In the genomic region with DNA sequence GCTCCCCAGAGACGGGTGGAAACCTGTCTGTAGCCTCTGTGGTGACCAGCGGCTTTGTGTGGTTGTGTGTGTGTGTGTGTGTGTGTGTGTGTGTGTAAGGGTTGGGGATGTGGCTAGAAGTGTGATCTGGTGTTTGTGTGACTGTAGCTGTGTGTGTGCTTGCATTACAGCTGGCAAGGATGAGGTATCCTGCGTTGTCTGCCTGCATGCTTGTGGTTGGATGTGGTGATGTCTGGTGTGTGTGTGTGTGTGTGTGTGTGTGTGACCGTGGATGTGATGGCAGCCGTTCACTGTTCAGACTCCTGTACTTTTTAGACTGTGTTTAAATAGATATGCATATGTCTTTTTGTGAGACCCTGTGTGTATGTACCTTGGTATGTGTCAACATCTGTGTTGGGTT, we compare ENCODE assay signal across 8 mouse cellular contexts. TPM values are rescaled to one million over a fixed set of nuclear protein-coding genes. Genes with fewer than 3 reads are reported as not detected.
DNase-seq lines count a peak whose midpoint lies in the region; ATAC-seq and TF ChIP-seq lines count a peak whose summit lies in the region.

No protein-coding gene starts in this region.

- peak overlapping the region; percentile 79 for H3K9ac ChIP-seq in kidney, embryonic 15.5 days
- no peak overlapping the region for H3K9ac ChIP-seq in liver, embryonic 14.5 days (replicated peaks)

- ATAC-seq in kidney, embryonic 15.5 days (replicated peaks; ENCODE audit: low FRiP score): 0 out of 2 replicates have a peak, but pooled peaks have one; percentile 0
- ATAC-seq in G1E (ENCODE audit: extremely low read depth, insufficient number of reproducible peaks, low FRiP score, poor library complexity, severe bottlenecking): no peak
- ATAC-seq in liver, embryonic 14.5 days (ENCODE audit: insufficient read depth): no peak

- WGBS in kidney, embryonic 15.5 days: 40% methylated on average over 5 of the region's 5 CpGs
- WGBS in forebrain, embryonic 10.5 days: 47% methylated on average over 5 of the region's 5 CpGs
- WGBS in liver, embryonic 14.5 days (ENCODE audit: insufficient replicate concordance): 51% methylated on average over 5 of the region's 5 CpGs

- 0 out of 2 replicates have a peak overlapping the region, but pooled peaks have one; percentile 67 for H3K27ac ChIP-seq in kidney, embryonic 15.5 days
- H3K27ac ChIP-seq in forebrain, embryonic 10.5 days: peak overlapping the region; percentile 94
- H3K27ac ChIP-seq in liver, embryonic 14.5 days: no peak overlapping the region

- H3K9me3 ChIP-seq in kidney, embryonic 15.5 days (replicated peaks): no peaks in the 10 kb centered on the region
- no peaks in the 10 kb centered on the region for H3K9me3 ChIP-seq in G1E (replicated peaks)
- no peaks in the 10 kb centered on the region for H3K9me3 ChIP-seq in forebrain, embryonic 10.5 days
- H3K9me3 ChIP-seq in liver, embryonic 14.5 days (ENCODE audit: control insufficient read depth, low read length): no peaks in the 10 kb centered on the region

- H3K4me3 ChIP-seq in kidney, embryonic 15.5 days (replicated peaks): peak overlapping the region; percentile 84
- H3K4me3 ChIP-seq in G1E (ENCODE audit: low read depth, low read length): peak overlapping the region; percentile 4; the same call in 1 of the 2 replicates
- H3K4me3 ChIP-seq in forebrain, embryonic 10.5 days: peak overlapping the region; percentile 92
- no peak overlapping the region for H3K4me3 ChIP-seq in liver, embryonic 14.5 days (ENCODE audit: insufficient read depth in 1 of 2, low read depth in 2 of 2, low read length in 2 of 2)

- H3K27me3 ChIP-seq in kidney, embryonic 15.5 days: no peaks in the 10 kb centered on the region
- peaks cover 10% of the 10 kb centered on the region; the same call in 1 of the 2 replicates for H3K27me3 ChIP-seq in G1E (ENCODE audit: insufficient read depth, low read length)
- peaks cover 13% of the 10 kb centered on the region; the same call in 1 of the 2 replicates for H3K27me3 ChIP-seq in forebrain, embryonic 10.5 days (ENCODE audit: poor library complexity, severe bottlenecking)
- H3K27me3 ChIP-seq in liver, embryonic 14.5 days (ENCODE audit: control insufficient read depth, insufficient read depth, low read length): no peaks in the 10 kb centered on the region

- peaks cover 39% of the 10 kb centered on the region for H3K4me1 ChIP-seq in kidney, embryonic 15.5 days
- peaks cover 43% of the 10 kb centered on the region for H3K4me1 ChIP-seq in G1E (ENCODE audit: insufficient read depth, low read depth, low read length)
- H3K4me1 ChIP-seq in forebrain, embryonic 10.5 days: peaks cover 65% of the 10 kb centered on the region
- peaks cover 0 to 4% of the 10 kb centered on the region in 2 experiments; a peak in 2 of 4 replicates for H3K4me1 ChIP-seq in liver, embryonic 14.5 days (replicated peaks; ENCODE audit: control insufficient read depth in 2 of 2, insufficient read depth in 2 of 2, low read length in 1 of 2)

- no peak for TF ChIP-seq CTCF in G1E (IDR thresholded peaks at IDR 0.05; ENCODE audit: low read depth, low read length)
- TF ChIP-seq CTCF in liver, embryonic 14.5 days (IDR thresholded peaks at IDR 0.05; ENCODE audit: low read depth): no peak

- no peak for DNase-seq in kidney, adult 11 months
- DNase-seq in G1E (ENCODE audit: low spot score): no peak
- peak; percentile 32 for DNase-seq in forebrain, embryonic 10.5 days (ENCODE audit: extremely low spot score, low spot score)
- no peak for DNase-seq in liver, embryonic 14.5 days (ENCODE audit: low read depth in 3 of 3, low spot score in 3 of 3)
- DNase-seq in embryo, embryonic 11 days: no peak
- no peak for DNase-seq in layer of hippocampus, postnatal 36 days
- no peak for DNase-seq in gastrocnemius, adult 8-10 months (ENCODE audit: low spot score in 2 of 2)

- peak overlapping the region; percentile 92 for H3K4me2 ChIP-seq in kidney, embryonic 15.5 days
- peak overlapping the region; percentile 99 for H3K4me2 ChIP-seq in liver, embryonic 14.5 days (ENCODE audit: low read depth)

- H3K36me3 ChIP-seq in kidney, embryonic 15.5 days: peaks cover 26% of the 10 kb centered on the region
- H3K36me3 ChIP-seq in G1E (replicated peaks): peaks cover 33% of the 10 kb centered on the region
- peaks cover 30% of the 10 kb centered on the region for H3K36me3 ChIP-seq in forebrain, embryonic 10.5 days (replicated peaks)
- no peaks in the 10 kb centered on the region for H3K36me3 ChIP-seq in liver, embryonic 14.5 days (replicated peaks; ENCODE audit: control insufficient read depth, insufficient read depth, low read depth)

- TF ChIP-seq EP300 in liver, embryonic 14.5 days (IDR thresholded peaks at IDR 0.05; ENCODE audit: low read depth): no peak

RNA-seq across cellular contexts. Expression of gene Numbl, which starts 1.5 kb away (rescaled TPM):
- polyA plus RNA-seq in kidney, embryonic 15.5 days (2015; fragmentation: Nextera tagmentation; extraction: Ambion mirVana): 15.3 and 18.5 TPM in 2 replicates
- 2.9 and 4.5 TPM in 2 replicates for total RNA-seq in G1E (2014; fragmentation: Nextera tagmentation)
- total RNA-seq in G1E (2017): 1.3 and 1.6 TPM in 2 replicates
- 5.7 TPM in 2 replicates for polyA plus RNA-seq in G1E (2012)
- 13.6 and 15.6 TPM in 2 replicates for polyA plus RNA-seq in forebrain, embryonic 10.5 days (2016; fragmentation: Nextera tagmentation; extraction: Ambion mirVana)
- polyA plus RNA-seq in liver, embryonic 14.5 days (2012; rRNA removed): 1.9 and 2.1 TPM in 2 replicates
- 0.72 and 0.83 TPM in 2 replicates for polyA plus RNA-seq in liver, embryonic 14.5 days (2014; fragmentation: Nextera tagmentation; extraction: Ambion mirVana)
- 100 to 1,000 TPM; 137 to 144 TPM for total RNA-seq in layer of hippocampus, postnatal 36 days (2021)
- 1 to 10 TPM; 1.5 to 3.4 (median 2.2) TPM for total RNA-seq in gastrocnemius, adult 8-10 months (2022)

RNA-seq across cellular contexts. Expression of gene Coq8b, which starts 26.9 kb away (rescaled TPM):
- 20.9 and 23.1 TPM in 2 replicates for polyA plus RNA-seq in kidney, embryonic 15.5 days (2015; fragmentation: Nextera tagmentation; extraction: Ambion mirVana)
- total RNA-seq in G1E (2014; fragmentation: Nextera tagmentation): 19.3 and 30.4 TPM in 2 replicates
- total RNA-seq in G1E (2017): 25.3 and 25.5 TPM in 2 replicates
- polyA plus RNA-seq in G1E (2012): 62.2 and 65.3 TPM in 2 replicates
- polyA plus RNA-seq in forebrain, embryonic 10.5 days (2016; fragmentation: Nextera tagmentation; extraction: Ambion mirVana): 24.1 and 24.4 TPM in 2 replicates
- 9.3 and 12.4 TPM in 2 replicates for polyA plus RNA-seq in liver, embryonic 14.5 days (2012; rRNA removed)
- polyA plus RNA-seq in liver, embryonic 14.5 days (2014; fragmentation: Nextera tagmentation; extraction: Ambion mirVana): 17.7 and 19.8 TPM in 2 replicates
- 10 to 100 TPM; 33.9 to 36.2 TPM for total RNA-seq in layer of hippocampus, postnatal 36 days (2021)
- 1 to 10 TPM; 2.6 to 3.3 (median 3.0) TPM for total RNA-seq in gastrocnemius, adult 8-10 months (2022)

RNA-seq across cellular contexts. Expression of gene Itpkc, which starts 31.3 kb away (rescaled TPM):
- polyA plus RNA-seq in kidney, embryonic 15.5 days (2015; fragmentation: Nextera tagmentation; extraction: Ambion mirVana): 4.4 and 5.2 TPM in 2 replicates
- total RNA-seq in G1E (2014; fragmentation: Nextera tagmentation) (5.3 and 6.6 TPM in 2 replicates), G1E (2017) (4.6 TPM in 2 replicates)
- 3.5 and 3.9 TPM in 2 replicates for polyA plus RNA-seq in G1E (2012)
- polyA plus RNA-seq in forebrain, embryonic 10.5 days (2016; fragmentation: Nextera tagmentation; extraction: Ambion mirVana): 4.4 and 5.3 TPM in 2 replicates
- 2.0 and 2.3 TPM in 2 replicates for polyA plus RNA-seq in liver, embryonic 14.5 days (2012; rRNA removed)
- polyA plus RNA-seq in liver, embryonic 14.5 days (2014; fragmentation: Nextera tagmentation; extraction: Ambion mirVana): 1.3 and 1.5 TPM in 2 replicates
- total RNA-seq in layer of hippocampus, postnatal 36 days (2021): 10 to 100 TPM in 1 of 2 experiments, 1 to 10 TPM in 1; 9.3 to 10.1 TPM
- total RNA-seq in gastrocnemius, adult 8-10 months (2022): 1 to 10 TPM; 3.5 to 4.6 (median 3.7) TPM

Comparison
In these comparisons a context has a peak if more than half of its experiments do, and no peak if none do; other contexts are left out.
1. H3K4me3 ChIP-seq: peak in kidney, embryonic 15.5 days (single experiment), G1E (single experiment) and forebrain, embryonic 10.5 days (single experiment); none in liver, embryonic 14.5 days (0 of 2).